Mouse (Mus musculus) liver, adult 2 months (tissue): ENCODE data around the gene Zfp69.

ENCODE experiments used
- CTCF ChIP-seq: fragments of 200-500 bp; IDR thresholded peaks from 2 replicates; pipeline ENCODE4 v1.5.1; 2011; ENCODE audit warnings: low read depth, low read length, control low read depth
- POLR2A ChIP-seq: fragments of 200-500 bp; IDR thresholded peaks from 2 replicates; pipeline ENCODE4 v1.6.1; 2011; ENCODE audit warnings: low read length, control low read depth; ENCODE audit not compliant: insufficient read depth; ENCODE audit errors: extremely low read depth

- TF ChIP-seq CTCF (no peak), POLR2A (no peak)
Observed at GRCm38 (mm10) chr4:120993025-120993424, 41.5 kb upstream of the Zfp69 start.
